8 mouse cellular contexts compared by ENCODE assay signal in the genomic region with DNA sequence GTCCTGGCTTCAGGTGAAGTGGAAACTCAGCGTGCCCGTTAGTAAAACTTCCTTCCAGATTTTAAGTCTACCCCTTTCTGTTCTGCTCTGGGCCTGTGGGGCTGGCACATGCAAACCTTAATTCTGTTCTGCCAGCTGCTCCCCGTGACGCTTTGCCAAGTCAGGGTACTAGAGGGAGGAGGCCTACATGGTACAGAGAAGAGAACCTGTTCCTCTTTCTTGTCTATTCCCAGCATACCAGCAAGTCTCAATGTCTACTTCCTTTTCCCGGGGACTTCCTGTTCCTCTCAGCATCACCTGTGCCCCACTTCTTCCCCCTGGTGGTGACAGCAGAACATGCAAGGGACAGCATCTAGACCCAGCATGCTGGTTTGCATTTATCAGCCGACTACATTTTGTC.
DNase-seq lines count a peak whose midpoint lies in the region; ATAC-seq and TF ChIP-seq lines count a peak whose summit lies in the region.

No protein-coding gene starts in this region.

- no peaks in the 10 kb centered on the region for H3K36me3 ChIP-seq in MEL (ENCODE audit: control insufficient read depth in 1 of 2, insufficient read depth in 2 of 2, low read length in 2 of 2)
- H3K36me3 ChIP-seq in liver, embryonic 11.5 days (ENCODE audit: control insufficient read depth, insufficient read depth, low read length) = no peaks in the 10 kb centered on the region
- H3K36me3 ChIP-seq in neural tube, embryonic 14.5 days (ENCODE audit: control insufficient read depth, insufficient read depth, low read length) = no peaks in the 10 kb centered on the region

- no peak overlapping the region for H3K4me3 ChIP-seq in MEL (ENCODE audit: control insufficient read depth in 1 of 2, insufficient read depth in 1 of 2, low read depth in 2 of 2, low read length in 2 of 2)
- H3K4me3 ChIP-seq in cortical plate, adult 2 months (ENCODE audit: insufficient read depth, low read length) = no peak overlapping the region
- H3K4me3 ChIP-seq in liver, embryonic 11.5 days (ENCODE audit: low read depth, low read length) = no peak overlapping the region
- no peak overlapping the region for H3K4me3 ChIP-seq in neural tube, embryonic 14.5 days (ENCODE audit: low read depth, low read length)

- DNase-seq in gastrocnemius, postnatal 10 days = peak; percentile 9
- no peak for DNase-seq in gastrocnemius, postnatal 36 days
- peak; percentile 85 for DNase-seq in MEL (ENCODE audit: low read depth, low spot score)
- DNase-seq in kidney, adult 9 months = peak; percentile 24
- no peak for DNase-seq in liver, embryonic 11.5 days (ENCODE audit: low spot score)
- DNase-seq in urinary bladder, adult 2 months (ENCODE audit: low spot score) = no peak

- no peaks in the 10 kb centered on the region for H3K27me3 ChIP-seq in MEL (ENCODE audit: control insufficient read depth in 1 of 2, insufficient read depth in 2 of 2, low read length in 2 of 2)
- no peaks in the 10 kb centered on the region for H3K27me3 ChIP-seq in liver, embryonic 11.5 days (replicated peaks; ENCODE audit: control insufficient read depth, insufficient read depth, low read length)
- H3K27me3 ChIP-seq in neural tube, embryonic 14.5 days (ENCODE audit: control insufficient read depth, insufficient read depth, low read length) = no peaks in the 10 kb centered on the region

- no peak overlapping the region for H3K9ac ChIP-seq in MEL (ENCODE audit: control insufficient read depth, low read depth, low read length, poor library complexity, severe bottlenecking)
- H3K9ac ChIP-seq in liver, embryonic 11.5 days (ENCODE audit: low read depth, low read length) = no peak overlapping the region
- H3K9ac ChIP-seq in neural tube, embryonic 14.5 days (replicated peaks; ENCODE audit: low read depth, low read length) = no peak overlapping the region

- TF ChIP-seq EP300 in MEL (IDR thresholded peaks at IDR 0.05; ENCODE audit: low read depth in 1 of 2, low read length in 2 of 2) = peak in 1 of 2 experiments; percentile 41; a peak in 2 of 4 replicates

- peak; percentile 50 to 84 (median 74) for TF ChIP-seq CTCF in MEL (IDR thresholded peaks at IDR 0.05 in 2 of 3, conservative IDR thresholded peaks at IDR 0.05 in 1 of 3; ENCODE audit: control insufficient read depth in 1 of 3, insufficient read depth in 1 of 3, low read depth in 2 of 3, low read length in 3 of 3, poor library complexity in 1 of 3, severe bottlenecking in 1 of 3)
- TF ChIP-seq CTCF in cortical plate, adult 2 months (IDR thresholded peaks at IDR 0.05; ENCODE audit: extremely low read depth, insufficient read depth, low read length) = peak; percentile 67

- TF ChIP-seq POLR2A in MEL (IDR thresholded peaks at IDR 0.05; ENCODE audit: control insufficient read depth in 1 of 2, insufficient read depth in 1 of 2, low read depth in 1 of 2, low read length in 2 of 2, poor library complexity in 1 of 2) = no peak
- no peak for TF ChIP-seq POLR2A in cortical plate, adult 2 months (IDR thresholded peaks at IDR 0.05; ENCODE audit: extremely low read depth, insufficient read depth, low read length)

- no peak overlapping the region for H3K4me2 ChIP-seq in liver, embryonic 11.5 days
- H3K4me2 ChIP-seq in neural tube, embryonic 14.5 days (ENCODE audit: low read depth, low read length) = no peak overlapping the region

- H3K9me3 ChIP-seq in MEL (replicated peaks; ENCODE audit: insufficient read depth, low read length) = no peaks in the 10 kb centered on the region
- H3K9me3 ChIP-seq in liver, embryonic 11.5 days (ENCODE audit: control insufficient read depth, low read length) = no peaks in the 10 kb centered on the region
- no peaks in the 10 kb centered on the region for H3K9me3 ChIP-seq in neural tube, embryonic 14.5 days (ENCODE audit: control insufficient read depth, low read length)

- intact Hi-C loops in gastrocnemius, postnatal 36 days (cut with DNase I) = no loop called here

- ATAC-seq in liver, embryonic 11.5 days (replicated peaks; ENCODE audit: low FRiP score) = 0 out of 2 replicates have a peak, but pooled peaks have one; percentile 36
- ATAC-seq in neural tube, embryonic 14.5 days (ENCODE audit: low read depth) = peak; percentile 52

- 68% methylated on average over 6 of the region's 6 CpGs for WGBS in liver, embryonic 11.5 days
- WGBS in neural tube, embryonic 14.5 days = 80% methylated on average over 6 of the region's 6 CpGs

- TF ChIP-seq RAD21 in MEL (IDR thresholded peaks at IDR 0.05; ENCODE audit: low read depth, low read length) = peak; percentile 73

- H3K27ac ChIP-seq in MEL (ENCODE audit: control insufficient read depth, low read depth, low read length) = peak overlapping the region; percentile 29
- no peak overlapping the region for H3K27ac ChIP-seq in cortical plate, adult 2 months (ENCODE audit: insufficient read depth, low read length)
- H3K27ac ChIP-seq in liver, embryonic 11.5 days (ENCODE audit: low read depth, low read length) = no peak overlapping the region
- no peak overlapping the region for H3K27ac ChIP-seq in neural tube, embryonic 14.5 days (ENCODE audit: low read depth, low read length)

- H3K4me1 ChIP-seq in MEL (ENCODE audit: control insufficient read depth in 1 of 2, insufficient read depth in 2 of 2, low read length in 2 of 2) = no peaks in the 10 kb centered on the region
- no peaks in the 10 kb centered on the region for H3K4me1 ChIP-seq in cortical plate, adult 2 months (ENCODE audit: control insufficient read depth, insufficient read depth, low read length)
- H3K4me1 ChIP-seq in liver, embryonic 11.5 days (replicated peaks; ENCODE audit: control insufficient read depth, insufficient read depth, low read length) = no peaks in the 10 kb centered on the region
- no peaks in the 10 kb centered on the region for H3K4me1 ChIP-seq in neural tube, embryonic 14.5 days (ENCODE audit: control insufficient read depth, insufficient read depth, low read length)

- H3K79me2 ChIP-seq in MEL (ENCODE audit: control insufficient read depth, insufficient read depth, low read length, poor library complexity) = no peaks in the 10 kb centered on the region

TF ChIP-seq in MEL, 35 proteins besides CTCF, POLR2A, EP300 and RAD21:
- TF ChIP-seq RCOR1 (IDR thresholded peaks at IDR 0.05; ENCODE audit: low read depth, low read length) (peak; percentile 42; the same call in 1 of the 2 replicates), ZMIZ1 (IDR thresholded peaks at IDR 0.05; ENCODE audit: low read depth, low read length) (no peak), ZC3H11A (IDR thresholded peaks at IDR 0.05; ENCODE audit: low read depth, low read length) (peak; percentile 73), KAT2A (conservative IDR thresholded peaks at IDR 0.05; ENCODE audit: low read depth, low read length) (no peak), HCFC1 (IDR thresholded peaks at IDR 0.05; ENCODE audit: low read depth, low read length) (peak; percentile 73), UBTF (IDR thresholded peaks at IDR 0.05; ENCODE audit: borderline replicate concordance, insufficient read depth, low read depth, low read length) (no peak), MYB (IDR thresholded peaks at IDR 0.05; ENCODE audit: low read depth, low read length) (no peak), USF2 (IDR thresholded peaks at IDR 0.05; ENCODE audit: borderline replicate concordance in 1 of 2, insufficient read depth in 1 of 2, low read depth in 1 of 2, low read length in 2 of 2) (no peak), TBP (IDR thresholded peaks at IDR 0.05; ENCODE audit: low read depth, low read length) (no peak), ZNF384 (IDR thresholded peaks at IDR 0.05; ENCODE audit: low read depth, low read length) (no peak), TAL1 (IDR thresholded peaks at IDR 0.05; ENCODE audit: low read length) (no peak), POLR2AphosphoS5 (IDR thresholded peaks at IDR 0.05; ENCODE audit: borderline replicate concordance, low read depth, low read length) (no peak), TCF12 (IDR thresholded peaks at IDR 0.05; ENCODE audit: low read depth, low read length) (0 out of 2 replicates have a peak, but pooled peaks have one; percentile 40), ETS1 (IDR thresholded peaks at IDR 0.05; ENCODE audit: low read depth, low read length) (peak; percentile 28; the same call in 1 of the 2 replicates), GATA1 (IDR thresholded peaks at IDR 0.05; ENCODE audit: low read depth, low read length) (no peak), JUND (IDR thresholded peaks at IDR 0.05; ENCODE audit: low read depth, low read length) (no peak), GABPA (IDR thresholded peaks at IDR 0.05; ENCODE audit: low read depth, low read length) (no peak), ELF1 (IDR thresholded peaks at IDR 0.05; ENCODE audit: low read depth, low read length) (peak; percentile 92), BHLHE40 (IDR thresholded peaks at IDR 0.05; ENCODE audit: borderline replicate concordance, low read depth, low read length) (no peak), MAX (IDR thresholded peaks at IDR 0.05; ENCODE audit: low read length) (0 out of 2 replicates have a peak, but pooled peaks have one; percentile 31), NELFE (IDR thresholded peaks at IDR 0.05; ENCODE audit: low read depth, low read length) (no peak), CHD2 (IDR thresholded peaks at IDR 0.05; ENCODE audit: low read length) (no peak), SMC3 (IDR thresholded peaks at IDR 0.05; ENCODE audit: low read depth, low read length) (peak; percentile 90), MAZ (IDR thresholded peaks at IDR 0.05; ENCODE audit: low read depth, low read length) (no peak), E2F4 (IDR thresholded peaks at IDR 0.05; ENCODE audit: borderline replicate concordance, low read depth, low read length) (no peak), SIN3A (IDR thresholded peaks at IDR 0.05; ENCODE audit: low read length) (no peak), MYC (IDR thresholded peaks at IDR 0.05; ENCODE audit: low read depth, low read length) (no peak), USF1 (IDR thresholded peaks at IDR 0.05; ENCODE audit: low read depth, low read length) (no peak)

Comparison
In these comparisons a context has a peak if more than half of its experiments do, and no peak if none do; other contexts are left out.
1. DNase-seq: peak in gastrocnemius, postnatal 10 days (single experiment), MEL (single experiment) and kidney, adult 9 months (single experiment); none in gastrocnemius, postnatal 36 days (0 of 2), liver, embryonic 11.5 days (single experiment) and urinary bladder, adult 2 months (single experiment).